Mouse (Mus musculus) thymus, adult 2 months (tissue): ENCODE results near the gene Lbp. TPM values are rescaled to one million over a fixed set of nuclear protein-coding genes. Genes with fewer than 3 reads are reported as not detected.
A peak's percentile ranks its signal among the peaks of the same experiment; 100 is the strongest.

Experiments used
- DNase-seq: peaks from one replicate; pipeline ENCODE4 v3.0.0; 2021
- H3K27ac ChIP-seq: fragments of 200-500 bp; 2 replicates; pipeline ENCODE4 v1.5.1; 2012; ENCODE audit warnings: low read length, control low read depth; ENCODE audit not compliant: control insufficient read depth, insufficient read depth
- H3K27me3 ChIP-seq: fragments of 200-500 bp; 2 replicates; pipeline ENCODE4 v1.6.1; 2012; ENCODE audit warnings: mild to moderate bottlenecking, low read length, moderate library complexity, mixed read lengths; ENCODE audit not compliant: control insufficient read depth, insufficient read depth
- H3K36me3 ChIP-seq: fragments of 200-500 bp; 2 replicates; pipeline ENCODE4 v1.6.1; 2012; ENCODE audit warnings: mild to moderate bottlenecking, low read length, moderate library complexity; ENCODE audit not compliant: control insufficient read depth, insufficient read depth
- H3K4me1 ChIP-seq: fragments of 200-500 bp; replicated peaks from 2 replicates; pipeline ENCODE4 v1.6.1; 2012; ENCODE audit warnings: low read length; ENCODE audit not compliant: control insufficient read depth, insufficient read depth
- H3K4me3 ChIP-seq: fragments of 200-500 bp; 2 replicates; pipeline ENCODE4 v1.5.1; 2012; ENCODE audit warnings: mild to moderate bottlenecking, low read length, control low read depth, moderate library complexity; ENCODE audit not compliant: control insufficient read depth, insufficient read depth
- CTCF ChIP-seq: fragments of 200-500 bp; IDR thresholded peaks from 2 replicates; pipeline ENCODE4 v1.5.1; 2012; ENCODE audit warnings: mild to moderate bottlenecking, control low read depth, low read length, moderate library complexity, borderline replicate concordance; ENCODE audit not compliant: control insufficient read depth, poor library complexity, insufficient read depth; ENCODE audit errors: extremely low read depth
- POLR2A ChIP-seq: fragments of 200-500 bp; IDR thresholded peaks from 2 replicates; pipeline ENCODE4 v1.6.1; 2012; ENCODE audit warnings: mild to moderate bottlenecking, low read length, control low read depth, moderate library complexity; ENCODE audit not compliant: control insufficient read depth, poor library complexity, insufficient read depth; ENCODE audit errors: extremely low read depth
- WGBS: fragments of 180-500 bp; shearing (Covaris S2); methylation state at CpG from one replicate; pipeline ENCODE4 v1.1.7; 2018; 5-methylcytosine and 5-hydroxymethylcytosine counted together
- polyA plus RNA-seq: library from polyadenylated mRNA; depleted of rRNA; stranded (reverse); fragments of >200 nt; gene quantifications from 2 replicates; pipeline ENCODE4 v1.2.3, GENCODE M21; 2012

Lbp gene
- polyA plus RNA-seq, 1 experiment, result 12.1 TPM

DNA sequence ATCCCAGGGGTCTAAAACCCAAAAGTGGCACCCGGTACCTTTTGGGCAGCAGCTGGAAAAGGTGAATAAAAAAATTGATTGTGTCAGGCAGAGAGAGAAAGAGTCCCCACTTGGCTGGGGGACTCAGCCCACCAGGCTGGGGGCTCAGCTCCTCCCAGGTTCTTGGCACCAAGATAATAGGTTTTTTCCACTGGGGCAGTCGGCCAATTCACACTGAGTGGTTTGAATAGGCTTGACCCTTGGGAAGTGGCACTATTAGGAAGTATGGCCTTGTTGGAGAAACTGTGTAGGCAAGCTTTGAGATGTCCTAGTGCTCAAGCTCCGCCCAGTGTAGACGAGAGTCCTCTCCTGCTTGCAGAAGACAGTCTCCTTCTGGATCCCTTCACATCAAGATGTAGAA lies 6.6 kb upstream of the Lbp start:
- 93% methylated on average over 4 of the region's 4 CpGs for WGBS
- no peak for DNase-seq
- Histone ChIP-seq H3K4me3 (no peak overlapping the region), H3K4me1 (no peaks in the 10 kb centered on the region), H3K27ac (no peak overlapping the region), H3K36me3 (no peaks in the 10 kb centered on the region), H3K27me3 (no peaks in the 10 kb centered on the region)
- TF ChIP-seq CTCF (no peak), POLR2A (no peak)

DNA sequence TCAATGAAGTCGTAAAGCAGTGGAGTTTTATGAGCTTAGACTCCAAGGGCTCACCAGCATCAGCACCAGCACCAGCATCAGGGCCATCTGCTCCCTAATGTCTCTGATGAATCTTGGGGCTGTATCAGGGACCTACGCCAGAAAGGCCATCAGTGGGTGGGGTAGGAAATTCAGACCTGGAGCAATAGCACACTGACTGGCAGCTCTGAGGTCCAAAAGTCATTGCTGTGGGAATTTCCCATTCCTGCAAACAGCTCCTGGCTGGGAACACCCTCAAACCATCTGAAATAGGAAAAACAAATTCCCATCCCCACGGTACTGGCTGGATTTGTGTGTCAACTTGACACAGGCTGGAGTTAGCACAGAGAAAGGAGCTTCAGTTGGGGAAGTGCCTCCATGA lies 3.5 kb upstream of the Lbp start:
- Histone ChIP-seq H3K27me3 (no peaks in the 10 kb centered on the region), H3K27ac (no peak overlapping the region), H3K4me1 (peaks cover 6% of the 10 kb centered on the region), H3K36me3 (no peaks in the 10 kb centered on the region), H3K4me3 (no peak overlapping the region)
- 95% methylated on average over 3 of the region's 3 CpGs for WGBS
- DNase-seq, result no peak
- TF ChIP-seq POLR2A, result no peak
- no peak for TF ChIP-seq CTCF

DNA sequence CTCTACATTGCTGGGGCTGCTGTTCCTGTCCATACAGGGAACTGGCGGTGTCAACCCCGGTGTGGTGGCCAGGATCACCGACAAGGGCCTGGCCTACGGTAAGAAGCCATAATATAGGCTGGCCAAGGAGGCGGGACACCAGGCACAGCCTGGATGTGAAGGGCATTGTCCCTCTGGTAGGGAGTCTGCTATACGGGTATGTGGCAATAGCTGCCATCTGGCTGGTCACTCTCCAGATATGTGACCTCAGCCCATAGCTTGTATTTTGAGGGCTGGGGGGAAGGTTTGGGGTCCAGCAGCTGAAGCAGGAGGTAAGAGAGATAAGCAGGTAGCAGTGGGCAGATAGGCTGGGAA lies 380 bp downstream of the Lbp start:
- H3K27me3 ChIP-seq, result no peaks in the 10 kb centered on the region
- no peak for TF ChIP-seq CTCF
- no peak for TF ChIP-seq POLR2A
- peaks cover 6% of the 10 kb centered on the region for H3K4me1 ChIP-seq
- WGBS, result 67% methylated on average over 6 of the region's 6 CpGs
- no peaks in the 10 kb centered on the region for H3K36me3 ChIP-seq
- H3K27ac ChIP-seq, result no peak overlapping the region
- DNase-seq, result no peak
- H3K4me3 ChIP-seq, result no peak overlapping the region

DNA sequence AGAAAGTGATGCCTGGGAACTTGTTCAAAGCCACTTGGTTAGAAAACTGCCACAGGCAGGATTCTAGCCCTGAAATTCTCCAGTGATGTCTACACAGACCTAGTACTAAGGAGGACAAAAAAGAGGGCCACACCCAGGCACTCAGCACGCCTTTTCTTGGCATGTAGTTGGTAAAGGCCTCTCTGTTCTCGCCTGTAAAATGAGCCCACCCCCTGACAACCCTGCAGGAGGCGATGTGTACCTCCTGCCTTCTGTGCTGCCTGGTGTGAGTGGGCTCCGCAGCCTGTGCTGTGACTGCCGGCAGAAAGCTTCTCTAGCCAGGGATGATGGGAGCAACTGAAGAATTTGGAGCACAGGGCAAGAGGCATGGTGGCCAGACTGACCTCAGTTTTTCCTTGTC lies 2.0 kb downstream of the Lbp start:
- H3K4me1 ChIP-seq, result peaks cover 10% of the 10 kb centered on the region
- TF ChIP-seq POLR2A (no peak), CTCF (no peak)
- H3K27ac ChIP-seq, result no peak overlapping the region
- no peaks in the 10 kb centered on the region for H3K27me3 ChIP-seq
- 92% methylated on average over 5 of the region's 5 CpGs for WGBS
- DNase-seq, result no peak
- H3K4me3 ChIP-seq, result no peak overlapping the region
- H3K36me3 ChIP-seq, result no peaks in the 10 kb centered on the region

DNA sequence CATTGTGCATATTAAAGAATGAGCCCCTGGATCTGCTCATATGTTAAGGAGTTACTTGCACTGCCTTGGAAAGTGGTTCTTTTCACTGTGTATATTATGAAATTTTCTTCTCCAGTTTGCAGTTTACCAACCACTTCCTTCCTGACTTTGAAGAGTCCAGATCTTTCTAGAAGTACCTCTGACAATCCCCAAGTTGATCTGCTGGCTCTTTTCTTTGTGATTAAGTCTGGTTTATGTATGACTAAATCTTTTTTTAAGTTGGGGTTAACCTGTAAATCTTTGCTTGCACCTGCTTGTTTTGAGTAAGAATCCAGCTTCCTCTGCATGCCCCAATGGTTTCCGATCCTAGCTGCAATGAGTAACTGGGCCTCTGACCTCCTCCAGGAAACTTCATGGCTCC lies 6.8 kb downstream of the Lbp start:
- no peaks in the 10 kb centered on the region for H3K27me3 ChIP-seq
- H3K4me3 ChIP-seq, result no peak overlapping the region
- DNase-seq, result no peak
- H3K36me3 ChIP-seq, result no peaks in the 10 kb centered on the region
- peaks cover 23% of the 10 kb centered on the region for H3K4me1 ChIP-seq
- TF ChIP-seq CTCF (no peak), POLR2A (no peak)
- 3% methylated on average over 1 of the region's 1 CpGs for WGBS
- peak overlapping the region; percentile 84; the same call in 1 of the 2 replicates for H3K27ac ChIP-seq

DNA sequence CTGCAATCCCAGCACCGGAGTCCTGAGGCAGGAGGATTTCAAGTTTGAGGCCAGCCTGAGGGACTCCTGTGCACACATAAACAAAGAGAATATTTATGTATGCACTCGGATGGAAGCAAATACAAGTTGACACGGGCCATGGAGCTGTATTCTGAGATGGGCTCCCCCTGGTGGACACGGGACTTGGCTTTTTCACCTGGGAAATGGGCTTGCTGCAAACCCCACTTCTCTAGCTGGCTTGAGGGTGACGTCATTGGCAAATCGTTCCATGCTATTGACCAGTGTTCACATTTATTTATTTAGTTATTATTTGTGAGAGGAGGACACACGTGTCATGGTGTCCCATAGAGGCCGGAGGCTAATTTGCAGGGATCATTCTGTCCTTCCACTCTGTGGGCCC lies 10.1 kb downstream of the Lbp start:
- no peak for TF ChIP-seq POLR2A
- no peak; the same call in 1 of the 2 replicates for TF ChIP-seq CTCF
- 75% methylated on average over 8 of the region's 8 CpGs for WGBS
- no peak overlapping the region for H3K27ac ChIP-seq
- no peaks in the 10 kb centered on the region for H3K36me3 ChIP-seq
- DNase-seq, result peak; percentile 33
- H3K4me1 ChIP-seq, result peaks cover 25% of the 10 kb centered on the region
- no peak overlapping the region for H3K4me3 ChIP-seq
- no peaks in the 10 kb centered on the region for H3K27me3 ChIP-seq

DNA sequence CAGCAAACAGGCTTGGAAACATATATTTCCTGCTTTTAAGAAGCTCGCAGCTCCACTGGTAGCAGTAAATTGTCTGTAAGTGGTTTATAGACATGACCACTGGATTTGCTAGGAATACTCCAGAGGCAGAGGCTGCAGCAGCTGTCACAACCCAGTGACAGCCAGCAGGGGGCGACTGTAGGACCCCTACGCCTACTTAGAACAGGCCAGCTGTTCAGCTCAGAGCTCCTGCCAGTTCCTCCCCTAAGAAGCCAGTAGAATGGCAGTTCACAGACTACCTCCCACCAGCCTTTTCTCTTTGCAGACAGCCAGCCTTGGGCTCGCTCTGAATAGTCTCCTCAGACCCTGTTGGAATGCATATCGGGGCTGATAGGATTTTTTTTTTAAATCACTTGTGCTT lies 10.7 kb downstream of the Lbp start:
- Histone ChIP-seq H3K4me1 (peaks cover 31% of the 10 kb centered on the region), H3K4me3 (no peak overlapping the region), H3K36me3 (no peaks in the 10 kb centered on the region), H3K27me3 (no peaks in the 10 kb centered on the region), H3K27ac (no peak overlapping the region)
- 62% methylated on average over 5 of the region's 5 CpGs for WGBS
- DNase-seq, result peak; percentile 55
- no peak for TF ChIP-seq POLR2A
- TF ChIP-seq CTCF, result peak; percentile 78; the same call in 1 of the 2 replicates
